Mouse (Mus musculus) lung, embryonic 15.5 days (tissue): ENCODE data around the gene Sppl2a. TPM values are rescaled to one million over a fixed set of nuclear protein-coding genes. Genes with fewer than 3 reads are reported as not detected.
A peak's percentile ranks its signal among the peaks of the same experiment; 100 is the strongest.
"Not testable (repeated sequence)": the region's sequence is repeated elsewhere in the genome, so short reads cannot be mapped to it uniquely, and the experiment has no call there.

Experiments used
- ATAC-seq: fragments of 200-750 bp; cut with Nextera tagmentation; 2 replicates; pipeline ENCODE4 v1.8.0; 2017; ENCODE audit warnings: moderate number of reproducible peaks, borderline replicate concordance; ENCODE audit not compliant: low FRiP score, low TSS enrichment; ENCODE audit errors: extremely low read depth
- H3K27ac ChIP-seq: fragments of 300-500 bp; sonication (generic); 2 replicates; pipeline ENCODE4 v1.5.1; 2015; ENCODE audit warnings: moderate library complexity, mild to moderate bottlenecking, inconsistent platforms
- H3K27me3 ChIP-seq: fragments of 300-500 bp; sonication (generic); 2 replicates; pipeline ENCODE4 v1.6.1; 2015; ENCODE audit warnings: inconsistent platforms
- H3K36me3 ChIP-seq: fragments of 300-500 bp; sonication (generic); 2 replicates; pipeline ENCODE4 v1.6.1; 2015; ENCODE audit warnings: inconsistent platforms
- H3K4me1 ChIP-seq: fragments of 300-500 bp; sonication (generic); 2 replicates; pipeline ENCODE4 v1.6.1; 2015; ENCODE audit warnings: inconsistent platforms
- H3K4me2 ChIP-seq: fragments of 300-500 bp; sonication (generic); 2 replicates; pipeline ENCODE4 v1.6.1; 2015; ENCODE audit warnings: inconsistent platforms, mild to moderate bottlenecking, moderate library complexity
- H3K4me3 ChIP-seq: fragments of 300-500 bp; sonication (generic); 2 replicates; pipeline ENCODE4 v1.5.1; 2015; ENCODE audit warnings: mild to moderate bottlenecking, inconsistent platforms
- H3K9ac ChIP-seq: fragments of 300-500 bp; sonication (generic); 2 replicates; pipeline ENCODE4 v1.6.1; 2015; ENCODE audit warnings: inconsistent platforms
- H3K9me3 ChIP-seq: fragments of 300-500 bp; sonication (generic); 2 replicates; pipeline ENCODE4 v1.6.1; 2016; ENCODE audit warnings: inconsistent platforms
- WGBS: fragments of 180-500 bp; shearing (Covaris S2); methylation state at CpG from one replicate; pipeline ENCODE4 v1.1.7; 2015; 5-methylcytosine and 5-hydroxymethylcytosine counted together
- polyA plus RNA-seq: library from polyadenylated mRNA; unstranded; fragments of >200 nt; fragmentation: Nextera tagmentation; extraction: Ambion mirVana; gene quantifications from 2 replicates; pipeline ENCODE4 v1.2.1, GENCODE M21; 2015

The Sppl2a gene
- 40.7 and 42.1 TPM in 2 replicates for polyA plus RNA-seq

- peak within 1 kb of the TSS; percentile 65 for H3K4me2 ChIP-seq
- H3K27me3 ChIP-seq, result no peaks in the 10 kb centered on the region
- H3K4me1 ChIP-seq, result peaks cover 6% of the 10 kb centered on the region; the same call in 1 of the 2 replicates
- no peaks in the 10 kb centered on the region for H3K9me3 ChIP-seq
- peak within 1 kb of the TSS; percentile 79 for H3K9ac ChIP-seq
- peak within 1 kb of the TSS; percentile 99 for H3K27ac ChIP-seq
- peak; percentile 100 for ATAC-seq
- H3K36me3 ChIP-seq, result no peaks in the 10 kb centered on the region
- H3K4me3 ChIP-seq, result peak within 1 kb of the TSS; percentile 71
- under 1% methylated on average over 35 of the region's 35 CpGs for WGBS
These were observed at the start of gene Sppl2a for GRCm38 (mm10) chr2:126932897-126933641. Gene Sppl2a, minus strand, starts transcription at chr2:126933235.

GRCm38 (mm10) chr2:126977428-126977827 lies 44.4 kb upstream of the Sppl2a start:
- WGBS, result 48% methylated on average over 6 of the region's 6 CpGs
- Histone ChIP-seq H3K4me3 (no peak overlapping the region), H3K27ac (no peak overlapping the region), H3K9ac (no peak overlapping the region), H3K4me2 (no peak overlapping the region), H3K9me3 (no peaks in the 10 kb centered on the region), H3K27me3 (no peaks in the 10 kb centered on the region), H3K36me3 (no peaks in the 10 kb centered on the region), H3K4me1 (no peaks in the 10 kb centered on the region)
- no peak for ATAC-seq

- no peak overlapping the region for H3K27ac ChIP-seq
- H3K9ac ChIP-seq, result no peak overlapping the region
- no peak for ATAC-seq
- no peaks in the 10 kb centered on the region for H3K9me3 ChIP-seq
- WGBS, result 73% methylated on average over 2 of the region's 2 CpGs
- H3K4me3 ChIP-seq, result no peak overlapping the region
- H3K36me3 ChIP-seq, result no peaks in the 10 kb centered on the region
- H3K4me1 ChIP-seq, result no peaks in the 10 kb centered on the region
- no peaks in the 10 kb centered on the region for H3K27me3 ChIP-seq
- H3K4me2 ChIP-seq, result no peak overlapping the region
These were observed 28.7 kb upstream of the Sppl2a start for GRCm38 (mm10) chr2:126961696-126962095.

GRCm38 (mm10) chr2:126955671-126956070 lies 22.6 kb upstream of the Sppl2a start:
- H3K36me3 ChIP-seq, result no peaks in the 10 kb centered on the region
- H3K27me3 ChIP-seq, result no peaks in the 10 kb centered on the region
- H3K4me2 ChIP-seq, result no peak overlapping the region
- no peak overlapping the region for H3K9ac ChIP-seq
- WGBS, result 60% methylated on average over 7 of the region's 7 CpGs
- no peaks in the 10 kb centered on the region for H3K9me3 ChIP-seq
- H3K4me3 ChIP-seq, result no peak overlapping the region
- ATAC-seq, result no peak
- H3K4me1 ChIP-seq, result no peaks in the 10 kb centered on the region
- H3K27ac ChIP-seq, result no peak overlapping the region

- H3K27ac ChIP-seq, result no peak overlapping the region
- H3K9ac ChIP-seq, result no peak overlapping the region
- 66% methylated on average over 7 of the region's 7 CpGs for WGBS
- no peaks in the 10 kb centered on the region for H3K9me3 ChIP-seq
- H3K36me3 ChIP-seq, result no peaks in the 10 kb centered on the region
- H3K4me1 ChIP-seq, result no peaks in the 10 kb centered on the region
- no peak overlapping the region for H3K4me3 ChIP-seq
- no peaks in the 10 kb centered on the region for H3K27me3 ChIP-seq
- no peak for ATAC-seq
- no peak overlapping the region for H3K4me2 ChIP-seq
These were observed 18.1 kb upstream of the Sppl2a start for GRCm38 (mm10) chr2:126951085-126951484.

GRCm38 (mm10) chr2:126950453-126950852 lies 17.4 kb upstream of the Sppl2a start:
- Histone ChIP-seq H3K9ac (no peak overlapping the region), H3K27ac (no peak overlapping the region), H3K9me3 (no peaks in the 10 kb centered on the region), H3K27me3 (no peaks in the 10 kb centered on the region), H3K36me3 (no peaks in the 10 kb centered on the region), H3K4me1 (no peaks in the 10 kb centered on the region), H3K4me3 (no peak overlapping the region), H3K4me2 (no peak overlapping the region)
- ATAC-seq, result no peak
- WGBS, result 66% methylated on average over 5 of the region's 5 CpGs

GRCm38 (mm10) chr2:126949856-126950255 lies 16.8 kb upstream of the Sppl2a start:
- no peak overlapping the region for H3K9ac ChIP-seq
- no peaks in the 10 kb centered on the region for H3K9me3 ChIP-seq
- ATAC-seq, result no peak
- no peak overlapping the region for H3K4me3 ChIP-seq
- no peak overlapping the region for H3K4me2 ChIP-seq
- 32% methylated on average over 3 of the region's 3 CpGs for WGBS
- H3K27me3 ChIP-seq, result no peaks in the 10 kb centered on the region
- no peaks in the 10 kb centered on the region for H3K4me1 ChIP-seq
- H3K36me3 ChIP-seq, result no peaks in the 10 kb centered on the region
- no peak overlapping the region for H3K27ac ChIP-seq

- H3K36me3 ChIP-seq, H3K27ac ChIP-seq, ATAC-seq, H3K9me3 ChIP-seq, H3K9ac ChIP-seq, H3K27me3 ChIP-seq, H3K4me3 ChIP-seq, H3K4me2 ChIP-seq, H3K4me1 ChIP-seq: not testable (repeated sequence)
- WGBS, result 75% methylated on average over 6 of the region's 6 CpGs
These were observed 16.3 kb upstream of the Sppl2a start for GRCm38 (mm10) chr2:126949297-126949696.

- Histone ChIP-seq H3K36me3 (no peaks in the 10 kb centered on the region), H3K4me2 (no peak overlapping the region), H3K27ac (no peak overlapping the region), H3K4me1 (no peaks in the 10 kb centered on the region), H3K9me3 (no peaks in the 10 kb centered on the region), H3K4me3 (no peak overlapping the region), H3K27me3 (no peaks in the 10 kb centered on the region), H3K9ac (no peak overlapping the region)
- WGBS, result 64% methylated on average over 3 of the region's 3 CpGs
- ATAC-seq, result no peak
These were observed 15.2 kb upstream of the Sppl2a start for GRCm38 (mm10) chr2:126948231-126948630.

GRCm38 (mm10) chr2:126947646-126948045 lies 14.6 kb upstream of the Sppl2a start:
- no peaks in the 10 kb centered on the region for H3K36me3 ChIP-seq
- no peak for ATAC-seq

GRCm38 (mm10) chr2:126943211-126943610 lies 10.2 kb upstream of the Sppl2a start:
- H3K27ac ChIP-seq, result no peak overlapping the region
- H3K36me3 ChIP-seq, result no peaks in the 10 kb centered on the region
- no peak for ATAC-seq
- H3K4me2 ChIP-seq, result no peak overlapping the region
- no peaks in the 10 kb centered on the region for H3K9me3 ChIP-seq
- 65% methylated on average over 2 of the region's 2 CpGs for WGBS
- no peak overlapping the region for H3K9ac ChIP-seq
- no peak overlapping the region for H3K4me3 ChIP-seq
- no peaks in the 10 kb centered on the region for H3K27me3 ChIP-seq
- H3K4me1 ChIP-seq, result no peaks in the 10 kb centered on the region

More at GRCm38 (mm10) chr2:126947646-126948045, 14.6 kb upstream of the Sppl2a start:
- Histone ChIP-seq H3K27me3 (no peaks in the 10 kb centered on the region), H3K4me1 (no peaks in the 10 kb centered on the region), H3K9ac (no peak overlapping the region), H3K4me3 (no peak overlapping the region), H3K9me3 (no peaks in the 10 kb centered on the region), H3K4me2 (no peak overlapping the region), H3K27ac (no peak overlapping the region)

- no peaks in the 10 kb centered on the region for H3K27me3 ChIP-seq
- no peak overlapping the region for H3K27ac ChIP-seq
- H3K9ac ChIP-seq, result no peak overlapping the region
- no peak overlapping the region for H3K4me2 ChIP-seq
- H3K9me3 ChIP-seq, result no peaks in the 10 kb centered on the region
- no peak for ATAC-seq
- WGBS, result 67% methylated on average over 3 of the region's 3 CpGs
- no peaks in the 10 kb centered on the region for H3K36me3 ChIP-seq
- no peak overlapping the region for H3K4me3 ChIP-seq
- H3K4me1 ChIP-seq, result no peaks in the 10 kb centered on the region
These were observed 7.4 kb upstream of the Sppl2a start for GRCm38 (mm10) chr2:126940314-126940866.
